Mouse (Mus musculus): ENCODE measurements around the gene Arf6. TPM values are rescaled to one million over a fixed set of nuclear protein-coding genes. Genes with fewer than 3 reads are reported as not detected.
"Not testable (repeated sequence)": the region's sequence is repeated elsewhere in the genome, so short reads cannot be mapped to it uniquely, and the experiment has no call there.

Gene Arf6
- 10 to 100 TPM; 55.5 to 57.9 TPM for total RNA-seq (2021)
- long read RNA-seq, experiment 1, transcript Arf6-201 (2 exons, 1,534 nt): major isoform, 62 of 77 reads
- long read RNA-seq, experiment 1, partial matches to known transcripts: 0 of 77 reads
- long read RNA-seq, experiment 1, other reads (novel, unspliced or antisense): 15 of 77 reads
- long read RNA-seq, experiment 2, transcript Arf6-201 (2 exons, 1,534 nt): major isoform, 47 of 58 reads
- long read RNA-seq, experiment 2, partial matches to known transcripts: 0 of 58 reads
- long read RNA-seq, experiment 2, other reads (novel, unspliced or antisense): 11 of 58 reads

- intact Hi-C loops (cut with DNase I): loop anchor here (5.0 kb wide), 3 partner anchors 65 to 310 kb away; partner anchors contain the start of genes Sos2 and Vcpkmt
- peak; percentile 96 to 99 for DNase-seq (ENCODE audit: low spot score in 2 of 2)
Observed at GRCm38 (mm10) chr12:69371854-69372671, at the start of gene Arf6, which contains the start of gene Gm9887. Gene Arf6, plus strand, starts transcription at chr12:69372150. Gene Gm9887, minus strand, starts transcription at chr12:69372458.

DNA sequence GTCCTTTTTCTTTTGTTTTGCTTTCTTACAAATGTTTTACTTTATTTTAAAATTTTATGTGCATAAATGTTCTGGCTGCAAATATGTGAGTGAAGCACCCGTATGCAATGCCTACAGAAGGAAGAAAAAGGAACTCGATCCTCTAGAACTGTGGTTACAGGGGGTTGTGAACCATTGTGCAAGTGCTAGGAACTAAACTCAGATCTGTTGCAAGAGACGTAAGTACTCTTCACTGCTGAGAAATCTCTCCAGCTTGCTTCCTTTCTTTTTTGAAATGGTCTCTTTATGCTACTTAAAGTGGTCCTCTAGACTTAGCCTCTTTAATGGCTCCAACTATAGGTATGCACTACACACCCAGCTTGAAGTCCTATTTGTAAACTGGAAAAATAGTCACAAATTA lies 40.8 kb upstream of the Arf6 start:
- intact Hi-C loops (cut with DNase I): no loop called here
- DNase-seq (ENCODE audit: low spot score in 2 of 2): no peak

DNA sequence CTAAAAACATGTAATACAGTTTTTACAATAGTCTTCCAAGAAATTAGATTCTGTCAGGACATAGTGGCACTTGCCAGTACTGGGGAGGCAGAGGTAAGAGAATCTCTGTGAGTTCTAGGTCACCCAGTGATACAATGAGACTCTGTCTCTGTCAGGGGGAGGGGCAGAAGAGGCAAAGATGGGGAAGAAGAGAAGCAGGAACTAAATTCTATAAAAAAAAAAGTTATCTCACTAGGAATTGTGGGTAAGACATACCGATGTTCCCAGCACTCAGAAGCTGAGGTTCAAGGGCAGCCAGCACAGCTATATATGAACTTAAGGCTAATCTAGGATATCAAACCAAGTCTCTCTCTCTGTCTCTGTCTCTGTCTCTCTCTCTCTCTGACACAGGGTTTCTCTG lies 39.8 kb upstream of the Arf6 start:
- intact Hi-C loops (cut with DNase I): no loop called here
- DNase-seq (ENCODE audit: low spot score in 2 of 2): no peak

GRCm38 (mm10) chr12:69333547-69333946 lies 38.4 kb upstream of the Arf6 start:
- peak in 1 of 2 experiments; percentile 13 for DNase-seq (ENCODE audit: low spot score in 2 of 2)
- intact Hi-C loops (cut with DNase I): no loop called here

GRCm38 (mm10) chr12:69349928-69350327 lies 22.0 kb upstream of the Arf6 start:
- no peak for DNase-seq (ENCODE audit: low spot score in 2 of 2)
- intact Hi-C loops (cut with DNase I): no loop called here

DNA sequence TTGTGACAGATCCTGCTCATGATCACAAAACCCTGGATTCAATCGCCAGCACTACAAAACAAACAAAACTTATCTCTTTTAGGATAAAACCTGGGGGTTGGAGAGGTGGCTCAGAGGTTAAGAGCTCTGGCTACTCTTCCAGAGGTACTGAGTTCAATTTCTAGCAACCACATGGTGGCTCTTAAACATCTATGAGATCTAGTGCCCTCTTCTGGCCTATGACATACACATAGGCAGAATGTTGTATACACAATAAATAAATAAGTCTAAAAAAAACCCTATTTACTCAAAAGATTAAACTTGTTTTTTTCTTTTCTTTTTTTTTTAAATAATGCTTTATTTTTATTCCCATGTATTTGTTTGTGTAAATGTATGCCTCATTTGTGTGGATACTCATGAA lies 20.3 kb upstream of the Arf6 start:
- DNase-seq (ENCODE audit: low spot score in 2 of 2): no peak
- intact Hi-C loops (cut with DNase I): no loop called here

GRCm38 (mm10) chr12:69356546-69357299 lies 15.2 kb upstream of the Arf6 start, which contains the start of gene Nemf:
Gene Nemf, minus strand, starts transcription at chr12:69357165.
- intact Hi-C loops (cut with DNase I): no loop called here

DNA sequence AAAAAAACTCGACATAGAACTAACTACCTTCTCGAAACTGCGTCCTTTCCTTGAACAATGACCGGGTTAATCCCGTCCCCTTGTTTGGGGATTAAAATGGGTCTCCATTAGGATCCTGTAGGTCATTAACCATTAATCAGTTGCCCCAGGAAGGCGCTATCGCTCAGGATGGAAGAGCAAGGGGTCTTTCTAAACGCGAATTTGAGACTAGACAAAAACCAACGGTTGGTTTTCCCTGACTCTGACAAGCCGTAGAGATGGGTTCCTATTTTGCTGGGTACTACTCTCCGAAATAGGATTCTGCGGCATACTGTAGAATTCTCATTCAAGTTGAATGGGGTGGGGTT lies 14.7 kb upstream of the Arf6 start:
- intact Hi-C loops (cut with DNase I): no loop called here

More at GRCm38 (mm10) chr12:69356546-69357299, 15.2 kb upstream of the Arf6 start, which contains the start of gene Nemf:
- peak; percentile 81 to 93 for DNase-seq (ENCODE audit: low spot score in 2 of 2)

DNA sequence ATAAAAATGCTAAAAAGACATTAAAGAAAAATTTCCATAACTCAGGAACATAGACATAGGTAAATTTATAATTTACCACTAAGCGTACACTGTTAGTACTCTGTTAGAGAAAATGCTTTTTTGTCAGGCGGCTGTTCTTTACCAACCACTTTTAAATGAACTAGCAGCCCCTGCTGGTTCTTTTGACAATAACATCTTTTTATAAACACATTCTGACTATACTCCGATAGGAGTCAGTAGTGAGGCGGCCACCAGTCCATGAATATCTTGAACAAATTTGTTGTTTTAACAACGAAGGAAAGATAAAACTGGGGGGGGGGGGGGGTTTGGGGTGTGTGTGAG lies 11.3 kb upstream of the Arf6 start:
- intact Hi-C loops (cut with DNase I): no loop called here
- DNase-seq (ENCODE audit: low spot score in 2 of 2): peak; percentile 57 to 96

More for the DNA sequence above, 14.7 kb upstream of the Arf6 start:
- no peak for DNase-seq (ENCODE audit: low spot score in 2 of 2)

GRCm38 (mm10) chr12:69360997-69361899 lies 10.7 kb upstream of the Arf6 start:
- intact Hi-C loops (cut with DNase I): not testable (repeated sequence)
- DNase-seq (ENCODE audit: low spot score in 2 of 2): peak; percentile 98 to 99

DNA sequence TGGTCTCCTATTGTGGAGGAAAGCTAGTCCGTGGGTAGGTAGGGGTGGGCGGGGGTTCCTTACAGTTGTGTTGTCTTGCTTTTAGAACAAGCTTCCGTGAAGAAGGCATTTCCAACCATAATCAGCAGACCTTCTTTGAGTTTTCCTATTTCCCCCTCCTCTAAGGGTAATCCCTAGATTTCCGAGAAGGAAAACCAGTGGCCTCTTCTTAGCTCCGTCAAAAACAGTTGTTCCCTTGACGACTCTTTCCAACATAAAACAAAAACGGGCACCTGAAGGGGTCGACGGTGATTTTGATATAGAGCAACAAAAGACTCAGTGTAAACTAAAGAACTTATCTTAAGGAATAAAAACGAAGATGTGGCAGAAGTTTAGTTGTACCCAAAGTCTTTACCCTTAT lies 10.0 kb upstream of the Arf6 start:
- DNase-seq (ENCODE audit: low spot score in 2 of 2): no peak
- intact Hi-C loops (cut with DNase I): no loop called here

- no peak for DNase-seq (ENCODE audit: low spot score in 2 of 2)
- intact Hi-C loops (cut with DNase I): no loop called here
Observed at GRCm38 (mm10) chr12:69362388-69362787, 9.6 kb upstream of the Arf6 start.

GRCm38 (mm10) chr12:69363110-69363509 lies 8.8 kb upstream of the Arf6 start:
- intact Hi-C loops (cut with DNase I); DNase-seq (ENCODE audit: low spot score in 2 of 2): not testable (repeated sequence)

DNA sequence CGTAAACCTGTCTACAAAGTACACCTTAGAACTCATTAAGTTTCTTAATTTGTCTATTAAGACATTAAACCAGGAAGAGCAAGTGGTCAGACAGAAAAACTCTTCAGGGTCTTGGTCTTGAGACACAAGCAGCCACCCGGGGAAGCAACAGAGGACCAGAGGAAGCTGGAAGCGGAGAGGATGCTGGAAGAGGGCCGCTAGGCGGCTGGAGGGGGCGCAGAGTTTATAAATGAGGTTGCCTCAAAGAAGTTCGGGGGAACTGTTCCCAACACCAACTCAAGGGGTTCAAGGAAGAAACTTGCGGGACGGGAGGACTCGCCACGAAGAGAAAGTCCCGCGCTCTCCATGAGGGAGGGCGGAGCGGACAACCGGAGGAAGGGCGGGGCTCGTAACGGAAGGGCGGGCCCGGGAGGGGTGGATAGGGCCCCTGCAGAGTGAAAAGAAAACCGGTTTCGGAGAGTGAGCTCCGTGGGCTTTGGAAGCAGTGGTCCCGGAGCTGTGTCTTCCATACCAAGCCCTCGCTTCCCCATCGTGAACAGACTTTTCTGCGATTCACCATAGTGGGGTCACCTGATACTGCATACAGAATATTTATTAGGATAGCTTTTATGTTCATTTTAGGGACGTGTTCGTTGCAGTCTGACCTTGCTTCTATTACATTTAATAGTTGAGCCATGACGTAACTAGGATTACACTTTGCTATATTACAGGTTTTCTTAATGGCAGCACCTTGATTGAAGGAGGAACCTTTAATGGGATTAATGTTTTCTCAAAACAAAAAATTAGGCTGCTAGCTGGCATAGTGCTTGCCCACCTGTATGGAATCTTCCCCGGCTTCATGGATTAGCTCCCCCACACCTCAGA lies 7.8 kb upstream of the Arf6 start:
- intact Hi-C loops (cut with DNase I): no loop called here

GRCm38 (mm10) chr12:69365757-69366156 lies 6.2 kb upstream of the Arf6 start:
- no peak for DNase-seq (ENCODE audit: low spot score in 2 of 2)
- intact Hi-C loops (cut with DNase I): no loop called here

More for the DNA sequence above, 7.8 kb upstream of the Arf6 start:
- DNase-seq (ENCODE audit: low spot score in 2 of 2): peak in 1 of 2 experiments; percentile 56

GRCm38 (mm10) chr12:69366424-69366823 lies 5.5 kb upstream of the Arf6 start:
- DNase-seq (ENCODE audit: low spot score in 2 of 2): no peak
- intact Hi-C loops (cut with DNase I): no loop called here

GRCm38 (mm10) chr12:69367557-69367956 lies 4.4 kb upstream of the Arf6 start:
- DNase-seq (ENCODE audit: low spot score in 2 of 2): no peak
- intact Hi-C loops (cut with DNase I): no loop called here

DNA sequence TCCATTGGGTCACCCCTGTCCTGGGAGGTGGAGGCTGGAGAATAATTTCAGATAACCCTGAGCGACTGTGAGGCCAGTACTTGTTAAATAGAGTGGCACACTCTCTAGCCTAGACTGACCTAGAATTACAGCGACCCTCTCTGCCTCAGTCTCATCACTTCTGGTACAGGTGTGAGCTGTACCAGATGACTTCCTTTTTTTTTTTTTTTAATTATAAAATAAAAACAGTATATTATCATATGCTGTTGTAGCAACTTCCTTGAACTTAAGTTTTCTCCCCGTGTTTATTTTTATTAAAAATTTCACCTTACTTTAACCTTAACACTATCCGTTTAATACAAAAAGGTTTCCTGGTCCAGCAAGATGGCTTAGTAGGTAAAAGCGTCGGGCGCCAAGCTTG lies 1.0 kb upstream of the Arf6 start:
- DNase-seq (ENCODE audit: low spot score in 2 of 2): no peak
- intact Hi-C loops (cut with DNase I): loop anchor here (5.0 kb wide), 3 partner anchors 66 to 311 kb away; partner anchors contain the start of genes Sos2 and Vcpkmt

Measured in left cerebral cortex, postnatal 14 days (tissue).